Mouse (Mus musculus): Measurements from ENCODE around the gene Klf5.

DNA sequence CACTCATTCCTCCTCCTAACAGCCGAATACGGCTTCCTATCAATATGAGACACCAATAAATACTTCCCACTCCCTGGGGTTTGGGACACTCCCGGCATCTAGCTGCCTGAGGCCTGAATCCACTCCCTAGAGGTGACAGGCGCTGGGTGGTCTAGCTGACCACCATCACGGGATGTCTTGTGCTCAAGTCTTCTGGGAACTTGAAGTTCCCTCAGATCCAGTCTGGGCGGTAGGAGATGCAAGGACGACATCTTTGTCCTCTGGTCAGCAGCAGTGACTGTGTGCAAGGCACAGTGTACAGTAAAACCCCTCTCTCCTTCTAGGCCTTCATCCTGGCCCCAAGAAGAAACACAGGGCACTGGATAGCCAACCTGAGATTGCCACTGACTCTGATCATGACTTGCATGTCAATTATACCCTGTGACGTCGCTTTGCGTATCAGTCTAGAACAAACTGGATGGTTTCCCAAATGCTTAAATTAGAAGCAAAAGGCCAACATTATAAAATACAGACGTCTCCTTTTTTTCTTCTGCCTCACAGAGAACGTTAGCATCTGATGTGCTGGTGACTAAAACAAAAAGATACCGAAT is 49.8 kb downstream of the Klf5 start:
- no peak for TF ChIP-seq CTCF (IDR thresholded peaks at IDR 0.05)
- TF ChIP-seq POLR2A (IDR thresholded peaks at IDR 0.05; ENCODE audit: insufficient read depth, low read depth, low read length), result no peak
- TF ChIP-seq EP300 (IDR thresholded peaks at IDR 0.05; ENCODE audit: insufficient read depth, low read depth, low read length), result no peak
